8 mouse cellular contexts compared by ENCODE assay signal in genomic region chr6:29211146-29211545, GRCm38 (mm10). TPM values are rescaled to one million over a fixed set of nuclear protein-coding genes. Genes with fewer than 3 reads are reported as not detected.
DNase-seq lines count a peak whose midpoint lies in the region; ATAC-seq and TF ChIP-seq lines count a peak whose summit lies in the region.

No protein-coding gene starts in this region.

- WGBS in kidney, embryonic 14.5 days: 10% methylated on average over 7 of the region's 7 CpGs
- WGBS in forebrain, embryonic 15.5 days: 34% methylated on average over 7 of the region's 7 CpGs
- 26% methylated on average over 7 of the region's 7 CpGs for WGBS in lung, postnatal 0 days

- H3K27ac ChIP-seq in kidney, embryonic 14.5 days (ENCODE audit: low read depth, low read length): no peak overlapping the region
- H3K27ac ChIP-seq in bone marrow macrophage, adult 2 months (ENCODE audit: insufficient read depth, low read depth, low read length): no peak overlapping the region
- 0 out of 2 replicates have a peak overlapping the region, but pooled peaks have one; percentile 77 for H3K27ac ChIP-seq in forebrain, embryonic 15.5 days (replicated peaks)
- peak overlapping the region; percentile 78; the same call in 1 of the 2 replicates for H3K27ac ChIP-seq in lung, postnatal 0 days (ENCODE audit: low read length)

- H3K9me3 ChIP-seq in kidney, embryonic 14.5 days (ENCODE audit: control insufficient read depth, low read length): no peaks in the 10 kb centered on the region
- H3K9me3 ChIP-seq in forebrain, embryonic 15.5 days: no peaks in the 10 kb centered on the region
- no peaks in the 10 kb centered on the region for H3K9me3 ChIP-seq in lung, postnatal 0 days (ENCODE audit: low read length)

- H3K36me3 ChIP-seq in kidney, embryonic 14.5 days (ENCODE audit: control insufficient read depth, insufficient read depth, low read length): peaks cover 1% of the 10 kb centered on the region
- H3K36me3 ChIP-seq in forebrain, embryonic 15.5 days: peaks cover 7% of the 10 kb centered on the region; the same call in 1 of the 2 replicates
- H3K36me3 ChIP-seq in lung, postnatal 0 days (ENCODE audit: insufficient read depth, low read length): 0 out of 2 replicates have a peak, but pooled peaks cover 2% of the 10 kb centered on the region

- peak overlapping the region; percentile 63 for H3K4me3 ChIP-seq in kidney, embryonic 14.5 days (ENCODE audit: low read length)
- H3K4me3 ChIP-seq in bone marrow macrophage, adult 2 months (ENCODE audit: insufficient read depth, low read length): peak overlapping the region; percentile 70
- peak overlapping the region; percentile 78 for H3K4me3 ChIP-seq in forebrain, embryonic 15.5 days
- H3K4me3 ChIP-seq in lung, postnatal 0 days (ENCODE audit: low read depth, low read length): peak overlapping the region; percentile 64

- no peak for TF ChIP-seq POLR2A in bone marrow macrophage, adult 2 months (IDR thresholded peaks at IDR 0.05; ENCODE audit: borderline replicate concordance, low read depth, low read length)

- TF ChIP-seq CTCF in bone marrow macrophage, adult 2 months (IDR thresholded peaks at IDR 0.05; ENCODE audit: low read depth, low read length): no peak; the same call in 1 of the 2 replicates
- peak; percentile 31 for TF ChIP-seq CTCF in lung, postnatal 0 days (IDR thresholded peaks at IDR 0.05)

- ATAC-seq in kidney, embryonic 14.5 days (ENCODE audit: low FRiP score, low TSS enrichment): no peak
- no peak for ATAC-seq in forebrain, embryonic 15.5 days (replicated peaks)
- ATAC-seq in lung, postnatal 0 days: no peak

- H3K4me2 ChIP-seq in kidney, embryonic 14.5 days (replicated peaks; ENCODE audit: low read depth, low read length): peak overlapping the region; percentile 92
- H3K4me2 ChIP-seq in forebrain, embryonic 15.5 days (replicated peaks): peak overlapping the region; percentile 77
- H3K4me2 ChIP-seq in lung, postnatal 0 days (replicated peaks; ENCODE audit: low read depth, low read length): peak overlapping the region; percentile 94

- peaks cover 27% of the 10 kb centered on the region for H3K4me1 ChIP-seq in kidney, embryonic 14.5 days (ENCODE audit: control insufficient read depth, insufficient read depth, low read length)
- peaks cover 27% of the 10 kb centered on the region for H3K4me1 ChIP-seq in bone marrow macrophage, adult 2 months (ENCODE audit: control insufficient read depth, insufficient read depth, low read length)
- H3K4me1 ChIP-seq in forebrain, embryonic 15.5 days: peaks cover 41% of the 10 kb centered on the region
- H3K4me1 ChIP-seq in lung, postnatal 0 days (ENCODE audit: insufficient read depth, low read depth, low read length): peaks cover 7% of the 10 kb centered on the region; the same call in 1 of the 2 replicates

- no peak for TF ChIP-seq EP300 in lung, postnatal 0 days (IDR thresholded peaks at IDR 0.05)

- H3K27me3 ChIP-seq in kidney, embryonic 14.5 days (ENCODE audit: control insufficient read depth, insufficient read depth, low read length): no peaks in the 10 kb centered on the region; the same call in 1 of the 2 replicates
- H3K27me3 ChIP-seq in forebrain, embryonic 15.5 days: peaks cover 12% of the 10 kb centered on the region; the same call in 1 of the 2 replicates
- H3K27me3 ChIP-seq in lung, postnatal 0 days (replicated peaks; ENCODE audit: insufficient read depth, low read length): no peaks in the 10 kb centered on the region

- no peak for DNase-seq in kidney, adult 9 months
- DNase-seq in lung, postnatal 0 days (ENCODE audit: low spot score): no peak
- DNase-seq in thymus, adult 18-20 months: no peak
- no peak for DNase-seq in layer of hippocampus, adult 18-20 months (ENCODE audit: low spot score in 2 of 2)
- no peak for DNase-seq in left cerebral cortex, adult 18-20 months (ENCODE audit: low spot score in 2 of 2)

- 0 out of 2 replicates have a peak overlapping the region, but pooled peaks have one; percentile 49 for H3K9ac ChIP-seq in kidney, embryonic 14.5 days (ENCODE audit: low read depth, low read length)
- peak overlapping the region; percentile 74 for H3K9ac ChIP-seq in forebrain, embryonic 15.5 days (replicated peaks)
- H3K9ac ChIP-seq in lung, postnatal 0 days (replicated peaks; ENCODE audit: low read depth): 0 out of 2 replicates have a peak overlapping the region, but pooled peaks have one; percentile 41

RNA-seq across cellular contexts. Expression of gene Impdh1, which starts 5.0 kb away (rescaled TPM):
- 26.3 and 41.7 TPM in 2 replicates for polyA plus RNA-seq in kidney, embryonic 14.5 days (2014; fragmentation: Nextera tagmentation; extraction: Ambion mirVana)
- 32.8 and 35.0 TPM in 2 replicates for polyA plus RNA-seq in bone marrow macrophage, adult 2 months (2012; ENCODE audit: insufficient read depth, insufficient read length, missing spikeins)
- polyA plus RNA-seq in forebrain, embryonic 15.5 days (2015; fragmentation: Nextera tagmentation; extraction: Ambion mirVana): 54.5 and 57.3 TPM in 2 replicates
- 93.8 and 106 TPM in 2 replicates for polyA plus RNA-seq in lung, postnatal 0 days (2015; fragmentation: Nextera tagmentation; extraction: Ambion mirVana)
- total RNA-seq in layer of hippocampus, adult 18-20 months (2021): 10 to 100 TPM; 36.0 to 42.9 TPM
- 10 to 100 TPM; 56.7 to 58.6 TPM for total RNA-seq in left cerebral cortex, adult 18-20 months (2021)

RNA-seq across cellular contexts. Expression of gene Prrt4, which starts 31.8 kb away (rescaled TPM):
- polyA plus RNA-seq in kidney, embryonic 14.5 days (2014; fragmentation: Nextera tagmentation; extraction: Ambion mirVana): 0.96 and 1.4 TPM in 2 replicates
- polyA plus RNA-seq in bone marrow macrophage, adult 2 months (2012; ENCODE audit: insufficient read depth, insufficient read length, missing spikeins): not detected in 2 replicates
- polyA plus RNA-seq in forebrain, embryonic 15.5 days (2015; fragmentation: Nextera tagmentation; extraction: Ambion mirVana): 4.5 and 4.7 TPM in 2 replicates
- polyA plus RNA-seq in lung, postnatal 0 days (2015; fragmentation: Nextera tagmentation; extraction: Ambion mirVana): 2.0 and 2.5 TPM in 2 replicates
- total RNA-seq in layer of hippocampus, adult 18-20 months (2021): 1 to 10 TPM; 2.4 to 2.6 TPM
- total RNA-seq in left cerebral cortex, adult 18-20 months (2021): 1 to 10 TPM; 3.0 to 3.5 TPM

RNA-seq across cellular contexts. Expression of gene Rbm28, which starts 46.3 kb away (rescaled TPM):
- 65.1 and 65.8 TPM in 2 replicates for polyA plus RNA-seq in kidney, embryonic 14.5 days (2014; fragmentation: Nextera tagmentation; extraction: Ambion mirVana)
- polyA plus RNA-seq in bone marrow macrophage, adult 2 months (2012; ENCODE audit: insufficient read depth, insufficient read length, missing spikeins): 42.5 and 43.8 TPM in 2 replicates
- polyA plus RNA-seq in forebrain, embryonic 15.5 days (2015; fragmentation: Nextera tagmentation; extraction: Ambion mirVana): 41.4 and 41.6 TPM in 2 replicates
- 16.9 and 19.1 TPM in 2 replicates for polyA plus RNA-seq in lung, postnatal 0 days (2015; fragmentation: Nextera tagmentation; extraction: Ambion mirVana)
- total RNA-seq in layer of hippocampus, adult 18-20 months (2021): 10 to 100 TPM; 43.1 to 43.2 TPM
- 10 to 100 TPM; 40.2 to 44.1 TPM for total RNA-seq in left cerebral cortex, adult 18-20 months (2021)

Comparison
In these comparisons a context has a peak if more than half of its experiments do, and no peak if none do; other contexts are left out.
1. H3K27ac ChIP-seq: peak in forebrain, embryonic 15.5 days (single experiment) and lung, postnatal 0 days (single experiment); none in kidney, embryonic 14.5 days (single experiment) and bone marrow macrophage, adult 2 months (single experiment).
2. Peak in every context shown above with its lines, with median percentiles within 50 percentile points of each other: H3K4me2 ChIP-seq, H3K4me3 ChIP-seq and H3K9ac ChIP-seq.